Mouse (Mus musculus) limb, embryonic 10.5 days (tissue): ENCODE data around the gene Rai1. TPM values are rescaled to one million over a fixed set of nuclear protein-coding genes. Genes with fewer than 3 reads are reported as not detected.
A peak's percentile ranks its signal among the peaks of the same experiment; 100 is the strongest.

ENCODE experiments used
- DNase-seq: peaks from one replicate; pipeline ENCODE4 v3.0.0-alpha.2; 2017; ENCODE audit warnings: low spot score
- H3K27ac ChIP-seq: fragments of 300-500 bp; sonication (generic); 2 replicates; pipeline ENCODE4 v1.5.1; 2016; ENCODE audit warnings: mild to moderate bottlenecking
- H3K27me3 ChIP-seq: fragments of 300-500 bp; sonication (generic); 2 replicates; pipeline ENCODE4 v1.6.1; 2016; ENCODE audit warnings: low read depth, mild to moderate bottlenecking; ENCODE audit not compliant: poor library complexity, severe bottlenecking
- H3K36me3 ChIP-seq: fragments of 300-500 bp; sonication (generic); 2 replicates; pipeline ENCODE4 v1.6.1; 2016; ENCODE audit warnings: mild to moderate bottlenecking, moderate library complexity
- H3K4me1 ChIP-seq: fragments of 300-500 bp; sonication (generic); 2 replicates; pipeline ENCODE4 v1.6.1; 2016
- H3K4me3 ChIP-seq: fragments of 300-500 bp; sonication (generic); 2 replicates; pipeline ENCODE4 v1.5.1; 2016; ENCODE audit warnings: mild to moderate bottlenecking, moderate library complexity
- H3K9me3 ChIP-seq: fragments of 300-500 bp; sonication (generic); replicated peaks from 2 replicates; pipeline ENCODE4 v1.6.1; 2016; ENCODE audit warnings: mild to moderate bottlenecking
- WGBS: fragments of 180-500 bp; shearing (Covaris S2); methylation state at CpG from one replicate; pipeline ENCODE4 v1.1.7; 2016; 5-methylcytosine and 5-hydroxymethylcytosine counted together
- polyA plus RNA-seq: library from polyadenylated mRNA; unstranded; fragments of >200 nt; fragmentation: Nextera tagmentation; extraction: Ambion mirVana; gene quantifications from 2 replicates; pipeline ENCODE4 v1.2.1, GENCODE M21; 2016

The Rai1 gene
- polyA plus RNA-seq, 1 experiment from 2014 or later = 34.3 TPM

- H3K27me3 ChIP-seq = no peaks in the 10 kb centered on the region
- H3K27ac ChIP-seq = no peak overlapping the region
- no peak overlapping the region for H3K4me3 ChIP-seq
- WGBS = 90% methylated on average over 1 of the region's 1 CpGs
- H3K36me3 ChIP-seq = peaks cover 75% of the 10 kb centered on the region
- H3K9me3 ChIP-seq = no peaks in the 10 kb centered on the region
- no peak for DNase-seq
- H3K4me1 ChIP-seq = peaks cover 64% of the 10 kb centered on the region
Observed at GRCm38 (mm10) chr11:60162547-60162946, 57.7 kb downstream of the Rai1 start.

DNA sequence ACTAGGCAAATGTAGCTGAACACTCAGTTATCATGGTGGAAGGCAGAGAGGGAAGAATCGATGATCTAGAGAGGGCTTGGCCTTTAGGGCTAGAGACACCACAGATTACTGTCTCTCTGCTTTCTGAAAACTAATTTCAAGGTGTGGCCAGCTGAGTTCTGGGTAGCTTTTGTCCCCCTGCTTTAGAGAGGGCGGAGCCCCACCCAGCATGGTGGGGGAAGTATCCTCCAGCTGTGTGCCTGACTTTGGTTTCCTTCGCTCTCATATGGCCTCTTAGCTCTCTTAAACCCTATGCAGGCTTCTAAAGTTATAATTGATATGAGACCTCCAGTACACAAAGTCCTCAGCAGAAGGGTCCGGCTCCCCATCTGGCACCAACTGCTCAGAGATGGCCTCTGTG, 58.5 kb downstream of the Rai1 start:
- Histone ChIP-seq H3K4me1 (peaks cover 72% of the 10 kb centered on the region), H3K27me3 (no peaks in the 10 kb centered on the region), H3K4me3 (no peak overlapping the region), H3K27ac (no peak overlapping the region), H3K9me3 (no peaks in the 10 kb centered on the region), H3K36me3 (peaks cover 67% of the 10 kb centered on the region)
- WGBS = 90% methylated on average over 4 of the region's 4 CpGs
- no peak for DNase-seq

- Histone ChIP-seq H3K4me1 (peaks cover 83% of the 10 kb centered on the region), H3K27ac (no peak overlapping the region), H3K9me3 (no peaks in the 10 kb centered on the region), H3K4me3 (no peak overlapping the region), H3K36me3 (peaks cover 60% of the 10 kb centered on the region), H3K27me3 (no peaks in the 10 kb centered on the region)
- no peak for DNase-seq
- 93% methylated on average over 6 of the region's 6 CpGs for whole genome bisulfite sequencing
Observed at GRCm38 (mm10) chr11:60164450-60164849, 59.6 kb downstream of the Rai1 start.

- H3K27ac ChIP-seq = no peak overlapping the region
- DNase-seq = no peak
- no peak overlapping the region for H3K4me3 ChIP-seq
- WGBS = 60% methylated on average over 5 of the region's 5 CpGs
- H3K36me3 ChIP-seq = peaks cover 60% of the 10 kb centered on the region
- peaks cover 83% of the 10 kb centered on the region for H3K4me1 ChIP-seq
- H3K27me3 ChIP-seq = no peaks in the 10 kb centered on the region
- no peaks in the 10 kb centered on the region for H3K9me3 ChIP-seq
Observed at GRCm38 (mm10) chr11:60165076-60165475, 60.3 kb downstream of the Rai1 start.

- Histone ChIP-seq H3K4me3 (no peak overlapping the region), H3K27me3 (no peaks in the 10 kb centered on the region), H3K9me3 (no peaks in the 10 kb centered on the region), H3K4me1 (peaks cover 82% of the 10 kb centered on the region), H3K27ac (peak overlapping the region; percentile 26; the same call in 1 of the 2 replicates), H3K36me3 (peaks cover 47% of the 10 kb centered on the region)
- no peak for DNase-seq
- 40% methylated on average over 9 of the region's 9 CpGs for WGBS
Observed at GRCm38 (mm10) chr11:60168780-60169179, 64.0 kb downstream of the Rai1 start.

GRCm38 (mm10) chr11:60172074-60172473, 67.3 kb downstream of the Rai1 start:
- Histone ChIP-seq H3K36me3 (peaks cover 41% of the 10 kb centered on the region), H3K27ac (no peak overlapping the region), H3K4me3 (no peak overlapping the region), H3K9me3 (no peaks in the 10 kb centered on the region), H3K4me1 (peaks cover 89% of the 10 kb centered on the region), H3K27me3 (no peaks in the 10 kb centered on the region)
- DNase-seq = no peak
- WGBS = 83% methylated on average over 3 of the region's 3 CpGs

DNA sequence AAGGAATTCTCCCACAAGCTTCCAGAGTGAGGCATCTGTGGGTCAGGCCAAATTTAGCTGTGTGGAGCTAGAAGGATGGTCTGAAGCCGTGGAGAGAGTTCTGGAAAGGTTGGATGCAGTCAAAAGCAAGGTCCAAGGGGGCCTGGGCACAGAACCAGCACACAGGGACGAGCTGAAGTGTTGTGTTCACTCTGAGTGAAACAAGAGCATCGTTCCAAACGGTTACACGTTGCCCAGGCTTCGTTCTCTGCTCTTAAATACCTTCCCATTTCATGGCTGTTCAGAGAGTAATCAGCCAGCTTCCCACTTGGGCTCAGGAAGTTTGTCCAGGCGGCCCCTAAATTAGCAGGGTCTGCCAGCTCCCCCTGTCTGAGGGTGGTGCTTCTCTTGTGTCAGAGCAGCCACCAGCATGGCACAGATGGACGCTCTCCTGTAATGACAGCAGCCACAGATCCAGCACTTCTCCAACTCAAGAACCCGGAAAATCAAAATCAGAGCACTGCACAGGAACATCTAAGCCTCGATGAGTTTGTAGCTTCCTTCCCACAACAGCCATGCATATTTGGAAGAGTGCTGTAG, 68.9 kb downstream of the Rai1 start:
- Histone ChIP-seq H3K36me3 (peaks cover 46% of the 10 kb centered on the region), H3K27me3 (no peaks in the 10 kb centered on the region), H3K27ac (no peak overlapping the region), H3K4me3 (no peak overlapping the region), H3K9me3 (no peaks in the 10 kb centered on the region), H3K4me1 (peaks cover 89% of the 10 kb centered on the region)
- DNase-seq = no peak
- WGBS = 71% methylated on average over 10 of the region's 10 CpGs

DNA sequence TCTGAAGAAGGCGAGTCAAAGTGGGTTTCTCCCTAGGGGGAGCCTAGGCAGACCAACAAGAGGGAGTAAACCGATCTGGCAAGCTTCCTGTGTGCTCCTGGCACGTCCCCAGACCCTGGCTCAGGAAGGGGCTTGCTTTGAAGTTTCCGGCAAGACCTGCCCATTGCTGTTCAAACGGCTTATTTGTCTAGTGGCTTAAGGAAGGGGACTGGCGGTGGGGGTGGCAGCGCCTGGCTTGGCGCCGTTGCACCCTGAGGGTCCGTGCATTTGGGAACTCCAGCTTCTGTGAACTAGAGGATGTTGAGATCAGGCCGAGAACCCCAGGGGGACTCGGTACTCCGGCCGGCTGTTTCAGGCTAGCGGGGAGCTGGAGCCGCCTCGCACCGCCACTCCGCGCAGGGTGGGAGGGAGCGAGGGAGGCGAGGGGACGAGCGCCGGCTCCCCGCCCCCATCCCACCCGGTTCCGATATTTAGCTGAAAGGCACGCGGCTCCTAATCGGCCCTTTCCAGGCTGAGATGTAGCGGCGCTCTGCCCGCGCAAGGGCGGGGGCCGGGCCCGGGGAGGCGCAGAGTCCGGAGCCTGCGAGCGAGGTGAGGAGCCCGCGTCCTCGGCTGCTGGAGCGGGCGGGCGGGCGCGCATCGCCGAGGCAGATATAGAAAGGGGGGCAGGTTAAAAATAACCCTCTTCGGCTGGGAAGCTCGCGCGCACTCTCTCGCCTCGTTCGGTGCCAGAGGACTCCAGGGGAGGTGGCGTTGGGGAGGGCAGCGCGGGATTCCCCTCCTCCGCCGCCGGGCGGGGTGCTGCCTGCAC, 70.8 kb downstream of the Rai1 start:
- DNase-seq = peak; percentile 75
- WGBS = under 1% methylated on average over 66 of the region's 66 CpGs
- Histone ChIP-seq H3K27ac (peak overlapping the region; percentile 94), H3K4me1 (peaks cover 94% of the 10 kb centered on the region), H3K27me3 (no peaks in the 10 kb centered on the region), H3K9me3 (no peaks in the 10 kb centered on the region), H3K36me3 (peaks cover 49% of the 10 kb centered on the region), H3K4me3 (peak overlapping the region; percentile 77)

DNA sequence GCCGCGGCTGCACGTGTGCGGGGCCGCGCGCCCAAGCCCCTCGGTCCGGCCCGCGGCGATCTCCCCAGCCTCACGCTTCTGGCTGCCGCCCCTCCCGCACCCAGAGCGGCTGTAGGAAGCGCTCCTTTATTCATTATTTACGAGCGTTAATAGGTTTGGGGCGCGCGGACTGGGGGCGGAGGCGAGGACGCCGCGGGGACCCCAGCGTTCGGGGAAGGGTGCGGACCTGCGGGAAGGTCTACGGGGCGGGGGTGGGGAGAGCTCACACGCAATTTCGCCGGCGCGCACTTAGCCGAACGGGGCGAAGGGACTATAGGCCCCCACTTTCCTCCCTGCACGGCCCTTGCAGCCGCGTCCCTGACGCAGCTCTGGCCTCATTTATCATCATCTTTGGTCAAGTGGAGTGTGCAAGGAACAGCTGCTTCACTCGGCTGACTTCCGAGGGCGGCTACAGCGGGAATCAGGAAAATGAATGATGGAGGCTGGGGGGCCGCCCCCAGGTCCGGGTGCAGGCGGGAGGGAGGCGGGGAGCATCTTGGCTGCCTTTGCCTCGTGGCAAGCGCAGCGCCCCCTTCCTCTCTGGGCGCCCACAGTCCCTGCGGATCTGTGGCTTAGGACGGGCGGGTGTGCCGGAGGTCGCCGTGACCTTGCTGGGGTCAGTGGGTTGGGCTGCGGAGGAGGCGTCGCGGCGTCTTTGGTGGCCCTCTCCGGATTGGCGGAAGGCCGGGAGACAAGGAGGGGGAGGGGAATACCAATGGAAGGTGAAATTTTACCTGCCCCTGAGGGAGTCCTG, 71.6 kb downstream of the Rai1 start:
- Histone ChIP-seq H3K9me3 (no peaks in the 10 kb centered on the region), H3K27me3 (no peaks in the 10 kb centered on the region), H3K27ac (peak overlapping the region; percentile 94), H3K36me3 (peaks cover 49% of the 10 kb centered on the region), H3K4me3 (peak overlapping the region; percentile 77), H3K4me1 (peaks cover 96% of the 10 kb centered on the region)
- DNase-seq = peak; percentile 89
- under 1% methylated on average over 71 of the region's 71 CpGs for WGBS

GRCm38 (mm10) chr11:60176975-60177657, 72.3 kb downstream of the Rai1 start:
- under 1% methylated on average over 42 of the region's 42 CpGs for WGBS
- peak; percentile 60 for DNase-seq
- Histone ChIP-seq H3K27ac (peak overlapping the region; percentile 94), H3K4me3 (peak overlapping the region; percentile 77), H3K4me1 (peaks cover 99% of the 10 kb centered on the region), H3K9me3 (no peaks in the 10 kb centered on the region), H3K36me3 (peaks cover 49% of the 10 kb centered on the region), H3K27me3 (no peaks in the 10 kb centered on the region)

GRCm38 (mm10) chr11:60178005-60178404, 73.2 kb downstream of the Rai1 start:
- H3K27me3 ChIP-seq = no peaks in the 10 kb centered on the region
- H3K9me3 ChIP-seq = no peaks in the 10 kb centered on the region
- peaks cover 46% of the 10 kb centered on the region for H3K36me3 ChIP-seq
- peak overlapping the region; percentile 77 for H3K4me3 ChIP-seq
- DNase-seq = no peak
- peak overlapping the region; percentile 94 for H3K27ac ChIP-seq
- H3K4me1 ChIP-seq = peaks cover 99% of the 10 kb centered on the region
- WGBS = 52% methylated on average over 6 of the region's 6 CpGs

DNA sequence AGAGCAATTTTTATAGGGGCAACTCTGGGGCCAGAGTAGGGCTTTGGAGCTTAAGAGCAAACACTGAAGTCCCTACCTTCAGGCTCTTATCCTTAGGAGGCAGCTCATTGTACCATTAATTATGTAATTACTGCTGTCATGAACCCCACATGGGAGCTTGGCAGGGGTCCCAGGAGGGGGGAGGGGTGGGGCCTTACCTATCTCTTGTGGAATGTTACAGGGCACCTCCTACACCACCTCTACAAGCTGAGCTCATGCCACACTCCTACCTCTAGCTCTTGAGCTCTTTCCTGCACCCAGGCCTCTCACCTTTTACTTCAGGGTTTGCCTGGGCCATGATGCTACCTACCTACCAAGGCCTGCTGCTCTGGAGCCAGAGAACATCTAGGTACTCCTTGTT, 73.7 kb downstream of the Rai1 start:
- peak overlapping the region; percentile 94; the same call in 1 of the 2 replicates for H3K27ac ChIP-seq
- H3K36me3 ChIP-seq = peaks cover 41% of the 10 kb centered on the region
- H3K4me1 ChIP-seq = peaks cover 99% of the 10 kb centered on the region
- 0 out of 2 replicates have a peak overlapping the region, but pooled peaks have one; percentile 77 for H3K4me3 ChIP-seq
- no peak for DNase-seq
- H3K27me3 ChIP-seq = no peaks in the 10 kb centered on the region
- no peaks in the 10 kb centered on the region for H3K9me3 ChIP-seq
